Mouse (Mus musculus): ENCODE data around the gene Arhgap4. TPM values are rescaled to one million over a fixed set of nuclear protein-coding genes. Genes with fewer than 3 reads are reported as not detected.

Arhgap4 gene
- polyA plus RNA-seq, 1 experiment from 2014 or later: 1.0 TPM

- TF ChIP-seq CTCF (IDR thresholded peaks at IDR 0.05): no peak
- peaks cover 9% of the 10 kb centered on the region for H3K27me3 ChIP-seq
- in situ Hi-C loops (cut with MboI; ENCODE audit: low pct_unique_long_range_greater_than_20kb): loop anchor here (10.0 kb wide), 1 partner anchor 1493 kb away; no protein-coding TSS in a partner anchor
- DNase-seq (ENCODE audit: low read depth, low spot score) (peak; percentile 33), ATAC-seq (peak; percentile 85)
- POLR2A ChIA-PET: interaction anchor here (1.2 kb wide), 1 partner anchor 40 kb away, joined by 3 read pairs; the partner anchor contains the start of genes Arhgap4 and Naa10
- CTCF ChIA-PET: interaction anchor here (0.9 to 1.2 kb wide), 2 partner anchors 15 to 39 kb away, joined by 4 read pairs; no protein-coding TSS in a partner anchor
Observed at GRCm38 (mm10) chrX:73881463-73881862, 40.2 kb downstream of the Arhgap4 start.

- ChIA-PET CTCF (interaction anchor here (1.2 kb wide), 1 partner anchor 39 kb away, joined by 4 read pairs; no protein-coding TSS in a partner anchor), POLR2A (interaction anchor here (1.2 kb wide), 1 partner anchor 41 kb away, joined by 3 read pairs; the partner anchor contains the start of genes Arhgap4 and Naa10)
- in situ Hi-C loops (cut with MboI; ENCODE audit: low pct_unique_long_range_greater_than_20kb): loop anchor here (10.0 kb wide), 1 partner anchor 1494 kb away; no protein-coding TSS in a partner anchor
- TF ChIP-seq CTCF (IDR thresholded peaks at IDR 0.05): no peak
- H3K27me3 ChIP-seq: peaks cover 9% of the 10 kb centered on the region
- DNase-seq (ENCODE audit: low read depth, low spot score): no peak
- peak; percentile 51 for ATAC-seq
Observed at GRCm38 (mm10) chrX:73881036-73881427, 40.6 kb downstream of the Arhgap4 start.

GRCm38 (mm10) chrX:73880194-73881035, 41.3 kb downstream of the Arhgap4 start:
- ChIA-PET POLR2A (no interaction called here), CTCF (no interaction called here)
- ATAC-seq (peak; percentile 35), DNase-seq (ENCODE audit: low read depth, low spot score) (no peak)
- no peak for TF ChIP-seq CTCF (IDR thresholded peaks at IDR 0.05)
- peaks cover 9% of the 10 kb centered on the region for H3K27me3 ChIP-seq
- in situ Hi-C loops (cut with MboI; ENCODE audit: low pct_unique_long_range_greater_than_20kb): loop anchor here (10.0 kb wide), 1 partner anchor 1494 kb away; no protein-coding TSS in a partner anchor

- CTCF ChIA-PET: no interaction called here
- H3K27me3 ChIP-seq: peaks cover 4% of the 10 kb centered on the region
- in situ Hi-C loops (cut with MboI; ENCODE audit: low pct_unique_long_range_greater_than_20kb): no loop called here
- TF ChIP-seq CTCF (IDR thresholded peaks at IDR 0.05): no peak
- POLR2A ChIA-PET: no interaction called here
- DNase-seq (ENCODE audit: low read depth, low spot score) (no peak), ATAC-seq (no peak)
Observed at GRCm38 (mm10) chrX:73877014-73877413, 44.7 kb downstream of the Arhgap4 start.

GRCm38 (mm10) chrX:73875881-73876280, 45.8 kb downstream of the Arhgap4 start:
- H3K27me3 ChIP-seq: peaks cover 4% of the 10 kb centered on the region
- DNase-seq (ENCODE audit: low read depth, low spot score) (no peak), ATAC-seq (no peak)
- POLR2A ChIA-PET: no interaction called here
- CTCF ChIA-PET: no interaction called here
- in situ Hi-C loops (cut with MboI; ENCODE audit: low pct_unique_long_range_greater_than_20kb): no loop called here
- TF ChIP-seq CTCF (IDR thresholded peaks at IDR 0.05): no peak

- no peak for DNase-seq (ENCODE audit: low read depth, low spot score)
- no peak for ATAC-seq
- ChIA-PET POLR2A (no interaction called here), CTCF (no interaction called here)
- H3K27me3 ChIP-seq: no peaks in the 10 kb centered on the region
- no peak for TF ChIP-seq CTCF (IDR thresholded peaks at IDR 0.05)
- in situ Hi-C loops (cut with MboI; ENCODE audit: low pct_unique_long_range_greater_than_20kb): no loop called here
Observed at GRCm38 (mm10) chrX:73871956-73872355, 49.7 kb downstream of the Arhgap4 start.

GRCm38 (mm10) chrX:73871474-73871873, 50.2 kb downstream of the Arhgap4 start:
- H3K27me3 ChIP-seq: no peaks in the 10 kb centered on the region
- DNase-seq (ENCODE audit: low read depth, low spot score): no peak
- CTCF ChIA-PET: no interaction called here
- ATAC-seq: no peak
- no peak for TF ChIP-seq CTCF (IDR thresholded peaks at IDR 0.05)
- POLR2A ChIA-PET: no interaction called here
- in situ Hi-C loops (cut with MboI; ENCODE audit: low pct_unique_long_range_greater_than_20kb): no loop called here

GRCm38 (mm10) chrX:73869334-73869733, 52.3 kb downstream of the Arhgap4 start:
- CTCF ChIA-PET: no interaction called here
- H3K27me3 ChIP-seq: no peaks in the 10 kb centered on the region
- in situ Hi-C loops (cut with MboI; ENCODE audit: low pct_unique_long_range_greater_than_20kb): no loop called here
- DNase-seq (ENCODE audit: low read depth, low spot score) (no peak), ATAC-seq (no peak)
- POLR2A ChIA-PET: interaction anchor here (0.6 kb wide), 1 partner anchor 220 kb away, joined by 3 read pairs; no protein-coding TSS in a partner anchor
- TF ChIP-seq CTCF (IDR thresholded peaks at IDR 0.05): no peak

GRCm38 (mm10) chrX:73867852-73868251, 53.8 kb downstream of the Arhgap4 start:
- TF ChIP-seq CTCF (IDR thresholded peaks at IDR 0.05): no peak
- no peaks in the 10 kb centered on the region for H3K27me3 ChIP-seq
- in situ Hi-C loops (cut with MboI; ENCODE audit: low pct_unique_long_range_greater_than_20kb): no loop called here
- ATAC-seq: no peak
- no peak for DNase-seq (ENCODE audit: low read depth, low spot score)
- ChIA-PET POLR2A (no interaction called here), CTCF (no interaction called here)

- POLR2A ChIA-PET: no interaction called here
- CTCF ChIA-PET: no interaction called here
- TF ChIP-seq CTCF (IDR thresholded peaks at IDR 0.05): no peak
- no peak for DNase-seq (ENCODE audit: low read depth, low spot score)
- no peak for ATAC-seq
- in situ Hi-C loops (cut with MboI; ENCODE audit: low pct_unique_long_range_greater_than_20kb): no loop called here
- no peaks in the 10 kb centered on the region for H3K27me3 ChIP-seq
Observed at GRCm38 (mm10) chrX:73867256-73867655, 54.4 kb downstream of the Arhgap4 start.

GRCm38 (mm10) chrX:73864692-73865091, 57.0 kb downstream of the Arhgap4 start:
- no peaks in the 10 kb centered on the region for H3K27me3 ChIP-seq
- TF ChIP-seq CTCF (IDR thresholded peaks at IDR 0.05): no peak
- in situ Hi-C loops (cut with MboI; ENCODE audit: low pct_unique_long_range_greater_than_20kb): no loop called here
- DNase-seq (ENCODE audit: low read depth, low spot score) (no peak), ATAC-seq (no peak)
- CTCF ChIA-PET: no interaction called here
- POLR2A ChIA-PET: no interaction called here
